Mouse (Mus musculus): ENCODE measurements around the gene Slc41a1. TPM values are rescaled to one million over a fixed set of nuclear protein-coding genes. Genes with fewer than 3 reads are reported as not detected.

Slc41a1 gene
- polyA plus RNA-seq (2015; fragmentation: Nextera tagmentation; extraction: Ambion mirVana): 9.3 and 10.1 TPM in 2 replicates

DNA sequence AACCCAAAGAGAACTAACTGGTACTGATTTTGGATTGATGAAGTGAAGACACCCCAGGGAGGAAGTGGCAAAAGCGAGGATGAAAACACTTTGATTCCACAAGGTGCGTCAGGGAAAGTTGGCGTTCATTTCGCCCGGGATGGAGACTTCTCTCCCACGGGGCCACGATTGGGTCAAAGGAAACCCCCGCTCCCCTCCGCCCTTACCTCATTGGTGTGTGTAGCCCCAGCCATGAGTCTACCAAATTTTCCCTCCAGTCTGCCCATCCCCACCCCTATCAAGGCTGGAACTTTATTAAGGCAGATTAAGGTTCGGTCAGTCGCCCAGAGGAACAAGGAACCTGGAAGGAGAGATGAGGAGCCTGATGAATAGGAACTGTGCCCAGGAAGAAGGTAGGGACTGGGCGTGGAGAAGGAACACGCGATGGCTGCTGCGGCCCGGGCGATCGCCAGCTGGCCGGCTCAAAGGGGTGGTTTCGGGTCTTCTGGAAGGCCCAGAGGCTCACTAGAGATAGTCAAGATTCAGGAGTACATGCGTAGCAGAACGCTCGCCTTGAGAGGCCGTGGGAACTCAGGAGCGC lies at the start of gene Slc41a1:
Slc41a1 (plus strand) TSS at position 287 of the 580 bp plus-strand sequence.
- H3K4me3 ChIP-seq: peak within 1 kb of the TSS; percentile 85
- H3K27ac ChIP-seq (replicated peaks): peak within 1 kb of the TSS; percentile 82
- H3K9ac ChIP-seq: peak within 1 kb of the TSS; percentile 92
- H3K9me3 ChIP-seq: no peaks in the 10 kb centered on the region
- peaks cover 32% of the 10 kb centered on the region for H3K4me1 ChIP-seq
- H3K4me2 ChIP-seq: peak within 1 kb of the TSS; percentile 81
- H3K27me3 ChIP-seq (replicated peaks): no peaks in the 10 kb centered on the region
- H3K36me3 ChIP-seq: peaks cover 22% of the 10 kb centered on the region
- 1% methylated on average over 23 of the region's 25 CpGs for WGBS
- no peak for ATAC-seq (ENCODE audit: extremely low read depth, insufficient number of reproducible peaks, low FRiP score, low TSS enrichment)

DNA sequence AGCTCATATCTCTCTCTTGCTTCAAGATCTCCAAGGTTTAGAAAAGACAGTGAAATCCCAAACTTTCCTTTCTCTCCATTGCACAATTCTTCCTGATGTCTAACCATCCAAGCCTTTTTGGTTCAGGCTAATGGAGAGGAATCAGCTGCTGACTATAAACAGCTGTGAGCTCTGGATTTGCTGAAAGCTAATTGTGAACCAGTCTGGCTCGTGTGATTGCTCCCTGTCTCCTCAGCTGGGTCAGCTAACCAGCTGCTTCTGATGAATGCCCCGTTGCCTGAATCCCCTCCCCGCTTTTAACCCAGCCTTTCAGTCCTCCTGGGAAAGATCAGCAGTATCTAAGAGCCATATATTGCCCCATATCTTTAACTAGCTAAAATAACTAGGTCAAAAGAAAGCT lies 32.7 kb upstream of the Slc41a1 start:
- ATAC-seq (ENCODE audit: extremely low read depth, insufficient number of reproducible peaks, low FRiP score, low TSS enrichment): no peak

DNA sequence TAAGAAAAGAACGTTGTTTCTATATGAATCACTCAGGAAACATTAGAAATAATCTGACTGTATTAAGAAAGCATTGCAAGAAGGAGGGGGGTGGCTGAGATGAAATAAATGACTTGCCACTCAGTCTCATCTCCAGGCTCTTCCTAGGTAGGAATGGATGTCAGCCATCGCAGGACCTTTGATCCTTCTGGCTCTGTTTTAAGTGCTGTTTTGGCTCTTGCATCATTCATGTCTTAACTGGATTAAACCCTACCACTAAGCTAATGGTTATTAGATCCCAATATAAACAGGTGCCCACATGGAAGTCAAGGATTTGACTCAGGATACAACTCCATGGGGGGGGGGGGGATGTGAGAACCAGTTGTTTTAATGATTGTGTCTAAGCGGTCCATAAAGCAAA lies 32.1 kb upstream of the Slc41a1 start:
- no peak overlapping the region for H3K4me3 ChIP-seq
- WGBS: 85% methylated on average over 3 of the region's 3 CpGs
- H3K9me3 ChIP-seq: no peaks in the 10 kb centered on the region
- H3K4me1 ChIP-seq: peaks cover 8% of the 10 kb centered on the region; the same call in 1 of the 2 replicates
- ATAC-seq (ENCODE audit: extremely low read depth, insufficient number of reproducible peaks, low FRiP score, low TSS enrichment): no peak
- no peak overlapping the region for H3K9ac ChIP-seq
- H3K4me2 ChIP-seq: no peak overlapping the region
- peaks cover 17% of the 10 kb centered on the region; the same call in 1 of the 2 replicates for H3K27me3 ChIP-seq (replicated peaks)
- H3K36me3 ChIP-seq: no peaks in the 10 kb centered on the region
- H3K27ac ChIP-seq (replicated peaks): no peak overlapping the region

More for the DNA sequence above, 32.7 kb upstream of the Slc41a1 start:
- Histone ChIP-seq H3K27me3 (replicated peaks) (peaks cover 17% of the 10 kb centered on the region; the same call in 1 of the 2 replicates), H3K9me3 (no peaks in the 10 kb centered on the region), H3K27ac (replicated peaks) (no peak overlapping the region), H3K4me1 (peaks cover 8% of the 10 kb centered on the region; the same call in 1 of the 2 replicates), H3K36me3 (no peaks in the 10 kb centered on the region), H3K4me2 (no peak overlapping the region), H3K9ac (no peak overlapping the region), H3K4me3 (no peak overlapping the region)
- WGBS: 37% methylated on average over 3 of the region's 3 CpGs

DNA sequence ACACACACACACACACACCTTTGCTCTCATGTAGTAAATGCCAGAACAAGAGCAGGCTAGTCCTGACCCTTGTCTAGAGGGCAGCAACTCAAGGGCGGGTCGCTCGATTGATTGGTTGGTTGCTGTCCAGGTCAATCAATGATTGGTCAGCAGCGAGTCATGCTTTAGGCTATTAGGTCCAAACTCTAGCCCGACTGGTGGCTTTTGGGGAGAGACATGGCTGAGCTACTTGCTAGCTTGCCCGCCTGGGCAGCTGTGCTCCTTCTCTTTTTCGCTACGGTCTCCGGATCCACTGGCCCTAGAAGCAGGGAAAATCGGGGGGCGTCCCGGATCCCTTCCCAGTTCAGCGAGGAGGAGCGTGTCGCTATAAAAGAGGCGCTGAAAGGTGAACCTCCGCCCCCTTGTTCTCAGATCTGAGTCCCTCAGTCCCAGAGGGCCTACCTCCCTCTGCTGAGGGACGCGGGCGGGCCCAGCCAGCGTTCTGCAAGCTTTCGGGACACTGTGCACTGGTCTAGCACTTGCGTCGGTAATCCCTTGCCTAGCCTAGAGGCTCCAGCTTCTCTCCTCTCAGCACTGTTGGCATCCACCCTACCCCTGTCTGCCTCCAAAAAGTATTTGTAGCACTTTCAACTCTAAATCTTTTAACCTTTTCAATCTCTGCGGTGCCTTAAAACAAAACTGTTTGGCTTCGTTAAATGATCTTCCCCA lies 29.9 kb upstream of the Slc41a1 start, which contains the start of gene Pm20d1:
Pm20d1 (plus strand) TSS at position 180 of the 708 bp plus-strand sequence.
- peak; percentile 66; the same call in 1 of the 2 replicates for ATAC-seq (ENCODE audit: extremely low read depth, insufficient number of reproducible peaks, low FRiP score, low TSS enrichment)
- Histone ChIP-seq H3K27ac (replicated peaks) (peak within 1 kb of the TSS; percentile 25; the same call in 1 of the 2 replicates), H3K36me3 (no peaks in the 10 kb centered on the region), H3K4me3 (peak within 1 kb of the TSS; percentile 49), H3K9me3 (no peaks in the 10 kb centered on the region), H3K4me2 (peak within 1 kb of the TSS; percentile 69), H3K9ac (peak within 1 kb of the TSS; percentile 76), H3K27me3 (replicated peaks) (peaks cover 17% of the 10 kb centered on the region; the same call in 1 of the 2 replicates), H3K4me1 (peaks cover 8% of the 10 kb centered on the region; the same call in 1 of the 2 replicates)
- WGBS: 6% methylated on average over 26 of the region's 26 CpGs

DNA sequence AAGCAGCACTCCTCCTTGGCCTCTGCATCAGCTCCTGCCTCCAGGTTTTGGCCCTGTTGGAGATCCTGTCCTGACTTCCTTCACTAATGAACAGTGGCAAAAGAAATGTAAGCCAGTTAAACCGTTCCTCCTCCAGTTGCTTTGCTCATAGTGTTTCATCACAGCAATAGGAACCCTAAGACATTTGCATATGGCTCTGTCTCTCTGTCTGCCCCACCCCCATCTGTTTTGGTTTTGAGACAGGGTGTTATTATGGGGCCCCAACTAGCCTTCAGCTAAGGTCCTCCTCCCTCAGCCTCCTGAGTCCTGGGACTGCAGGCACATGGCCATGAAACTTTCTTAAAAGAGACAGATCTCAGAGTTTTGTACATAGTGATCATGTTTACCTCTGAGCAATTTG lies 27.3 kb upstream of the Slc41a1 start:
- H3K27ac ChIP-seq (replicated peaks): no peak overlapping the region
- H3K36me3 ChIP-seq: no peaks in the 10 kb centered on the region
- peaks cover 8% of the 10 kb centered on the region; the same call in 1 of the 2 replicates for H3K4me1 ChIP-seq
- WGBS: 50% methylated on average over 1 of the region's 1 CpGs
- H3K27me3 ChIP-seq (replicated peaks): peaks cover 17% of the 10 kb centered on the region; the same call in 1 of the 2 replicates
- no peaks in the 10 kb centered on the region for H3K9me3 ChIP-seq
- no peak overlapping the region for H3K4me2 ChIP-seq
- H3K9ac ChIP-seq: no peak overlapping the region
- ATAC-seq (ENCODE audit: extremely low read depth, insufficient number of reproducible peaks, low FRiP score, low TSS enrichment): no peak
- no peak overlapping the region for H3K4me3 ChIP-seq

DNA sequence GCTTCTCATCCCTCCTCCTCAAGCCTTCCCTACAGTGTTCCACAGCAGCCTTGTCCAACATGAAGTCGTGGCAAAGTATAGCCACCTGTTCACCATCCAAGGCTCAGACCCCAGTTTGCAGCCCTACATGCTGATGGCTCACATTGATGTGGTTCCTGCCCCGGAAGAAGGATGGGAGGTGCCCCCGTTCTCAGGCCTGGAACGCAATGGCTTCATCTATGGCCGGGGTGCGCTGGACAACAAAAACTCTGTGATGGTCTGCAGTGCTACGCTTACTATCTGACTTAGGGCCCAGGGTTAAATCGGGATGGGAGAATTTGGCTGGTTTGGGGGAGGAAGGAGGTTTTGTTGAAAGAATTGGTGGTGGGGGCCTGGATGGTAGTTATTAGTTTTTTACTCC lies 26.2 kb upstream of the Slc41a1 start:
- no peak overlapping the region for H3K4me3 ChIP-seq
- H3K9ac ChIP-seq: no peak overlapping the region
- WGBS: 87% methylated on average over 8 of the region's 8 CpGs
- no peaks in the 10 kb centered on the region for H3K36me3 ChIP-seq
- peaks cover 8% of the 10 kb centered on the region; the same call in 1 of the 2 replicates for H3K4me1 ChIP-seq
- no peak for ATAC-seq (ENCODE audit: extremely low read depth, insufficient number of reproducible peaks, low FRiP score, low TSS enrichment)
- no peak overlapping the region for H3K27ac ChIP-seq (replicated peaks)
- H3K27me3 ChIP-seq (replicated peaks): peaks cover 11% of the 10 kb centered on the region; the same call in 1 of the 2 replicates
- H3K9me3 ChIP-seq: no peaks in the 10 kb centered on the region
- no peak overlapping the region for H3K4me2 ChIP-seq

DNA sequence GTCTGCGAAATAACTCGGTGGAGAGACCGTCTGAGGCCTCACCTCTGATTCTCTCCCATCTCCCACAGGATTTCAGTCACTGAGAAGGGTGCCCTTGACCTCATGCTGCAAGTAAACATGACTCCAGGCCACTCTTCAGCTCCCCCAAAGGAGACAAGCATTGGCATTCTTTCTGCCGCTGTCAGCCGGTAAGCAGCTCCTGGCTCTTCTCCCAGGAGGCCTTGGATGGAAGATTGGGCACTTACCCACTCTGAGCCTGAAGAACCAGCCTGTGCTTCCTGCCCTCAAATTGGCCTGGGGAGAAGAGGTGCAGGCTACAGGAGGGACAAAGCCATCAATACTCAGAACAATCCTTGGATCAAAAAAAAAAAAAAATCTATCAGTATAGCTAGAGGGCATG lies 24.6 kb upstream of the Slc41a1 start:
- Histone ChIP-seq H3K4me2 (no peak overlapping the region), H3K9ac (no peak overlapping the region), H3K27me3 (replicated peaks) (peaks cover 11% of the 10 kb centered on the region; the same call in 1 of the 2 replicates), H3K27ac (replicated peaks) (no peak overlapping the region), H3K4me1 (peaks cover 4% of the 10 kb centered on the region; the same call in 1 of the 2 replicates), H3K9me3 (no peaks in the 10 kb centered on the region), H3K4me3 (no peak overlapping the region), H3K36me3 (no peaks in the 10 kb centered on the region)
- no peak for ATAC-seq (ENCODE audit: extremely low read depth, insufficient number of reproducible peaks, low FRiP score, low TSS enrichment)
- 71% methylated on average over 5 of the region's 5 CpGs for WGBS

DNA sequence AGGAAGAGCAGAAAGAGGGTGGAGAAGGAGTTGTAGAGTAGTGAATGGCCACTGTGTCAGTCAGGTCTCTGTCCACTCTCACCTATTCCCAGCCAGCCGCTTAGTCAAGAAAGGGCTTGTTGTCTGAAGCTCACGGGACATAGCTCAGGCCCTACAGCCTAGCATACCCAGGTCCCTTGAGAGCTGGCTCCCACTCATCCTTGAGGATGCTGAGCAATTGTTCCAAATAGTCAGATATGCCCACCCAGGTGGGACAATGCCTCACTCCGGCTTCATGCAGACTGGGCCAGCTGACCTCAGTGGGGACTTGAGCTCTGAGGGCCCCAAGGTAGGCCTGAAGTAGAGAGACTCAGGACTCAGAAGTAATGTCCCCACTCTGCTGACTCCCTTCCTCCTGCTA lies 23.1 kb upstream of the Slc41a1 start:
- no peak overlapping the region for H3K27ac ChIP-seq (replicated peaks)
- 87% methylated on average over 3 of the region's 3 CpGs for WGBS
- no peak for ATAC-seq (ENCODE audit: extremely low read depth, insufficient number of reproducible peaks, low FRiP score, low TSS enrichment)
- H3K9ac ChIP-seq: no peak overlapping the region
- no peaks in the 10 kb centered on the region for H3K36me3 ChIP-seq
- no peak overlapping the region for H3K4me3 ChIP-seq
- no peaks in the 10 kb centered on the region for H3K4me1 ChIP-seq
- H3K9me3 ChIP-seq: no peaks in the 10 kb centered on the region
- H3K27me3 ChIP-seq (replicated peaks): no peaks in the 10 kb centered on the region
- H3K4me2 ChIP-seq: no peak overlapping the region

DNA sequence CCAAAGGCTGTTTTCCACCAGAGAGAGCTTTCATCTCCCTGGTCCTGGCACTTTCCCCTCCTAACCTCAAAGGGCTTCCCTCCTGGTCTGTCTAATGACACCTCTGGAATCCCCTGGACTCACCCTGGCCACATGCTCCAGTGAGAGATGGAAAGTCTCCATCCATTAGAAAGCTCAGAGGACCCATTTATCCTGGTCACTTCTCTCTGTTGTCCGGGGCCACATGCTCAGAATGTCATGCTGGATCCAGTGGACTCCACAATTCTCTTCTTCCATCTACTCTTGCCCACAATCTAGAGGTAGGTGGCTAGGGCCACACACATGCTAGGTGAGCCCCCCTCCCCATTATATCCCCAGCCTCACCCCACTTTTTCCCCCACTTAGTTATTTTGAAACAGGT lies 18.3 kb upstream of the Slc41a1 start:
- WGBS: 68% methylated on average over 1 of the region's 1 CpGs
- H3K4me2 ChIP-seq: no peak overlapping the region
- ATAC-seq (ENCODE audit: extremely low read depth, insufficient number of reproducible peaks, low FRiP score, low TSS enrichment): no peak

DNA sequence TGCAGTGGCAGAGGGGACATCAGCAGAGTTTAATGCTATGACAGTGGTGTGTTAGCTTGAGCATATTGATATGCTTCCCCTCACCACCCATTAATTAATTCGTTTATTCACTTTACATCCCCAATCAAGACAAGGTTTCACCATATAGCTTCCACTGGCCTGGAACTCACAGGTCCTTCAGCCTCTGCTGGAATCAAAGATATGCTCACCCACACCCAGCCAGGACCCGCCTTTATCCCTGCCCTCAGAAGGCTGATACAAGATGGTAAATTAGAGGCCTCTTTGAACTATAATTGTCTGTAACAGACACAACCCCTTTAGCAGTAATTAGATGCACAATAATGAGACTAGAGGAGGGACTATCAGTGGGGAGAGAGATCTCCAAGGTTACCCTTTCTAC lies 17.6 kb upstream of the Slc41a1 start:
- Histone ChIP-seq H3K4me3 (no peak overlapping the region), H3K9me3 (no peaks in the 10 kb centered on the region), H3K27me3 (replicated peaks) (0 out of 2 replicates have a peak, but pooled peaks cover 4% of the 10 kb centered on the region), H3K4me1 (peaks cover 6% of the 10 kb centered on the region; the same call in 1 of the 2 replicates), H3K36me3 (no peaks in the 10 kb centered on the region), H3K27ac (replicated peaks) (no peak overlapping the region), H3K9ac (no peak overlapping the region), H3K4me2 (no peak overlapping the region)
- ATAC-seq (ENCODE audit: extremely low read depth, insufficient number of reproducible peaks, low FRiP score, low TSS enrichment): no peak
- 60% methylated on average over 2 of the region's 2 CpGs for WGBS

More for the DNA sequence above, 18.3 kb upstream of the Slc41a1 start:
- 0 out of 2 replicates have a peak, but pooled peaks cover 4% of the 10 kb centered on the region for H3K27me3 ChIP-seq (replicated peaks)
- no peak overlapping the region for H3K9ac ChIP-seq
- no peaks in the 10 kb centered on the region for H3K36me3 ChIP-seq
- no peak overlapping the region for H3K27ac ChIP-seq (replicated peaks)
- no peak overlapping the region for H3K4me3 ChIP-seq
- peaks cover 6% of the 10 kb centered on the region; the same call in 1 of the 2 replicates for H3K4me1 ChIP-seq
- H3K9me3 ChIP-seq: no peaks in the 10 kb centered on the region

DNA sequence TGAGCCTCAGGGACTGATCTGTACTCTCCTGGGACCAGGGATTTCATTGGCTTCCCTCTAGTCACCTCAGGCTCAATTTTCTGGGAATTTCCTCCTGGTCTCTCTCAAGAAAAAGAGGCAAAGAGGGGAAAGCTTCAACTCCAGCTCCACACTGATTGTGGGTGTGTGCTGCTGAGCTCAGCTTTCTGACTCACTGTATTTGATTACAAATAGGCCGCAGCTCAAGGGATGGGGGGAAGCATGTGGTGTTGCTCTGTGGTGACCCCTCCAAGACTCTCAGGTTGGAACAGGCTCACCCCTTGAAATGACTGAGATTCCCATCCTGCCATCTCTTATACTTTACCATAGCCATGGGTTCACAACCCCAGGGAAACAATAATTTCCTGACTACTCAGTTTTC lies 15.9 kb upstream of the Slc41a1 start:
- no peaks in the 10 kb centered on the region for H3K9me3 ChIP-seq

More for the DNA sequence above, 15.9 kb upstream of the Slc41a1 start:
- 83% methylated on average over 1 of the region's 1 CpGs for WGBS
- ATAC-seq (ENCODE audit: extremely low read depth, insufficient number of reproducible peaks, low FRiP score, low TSS enrichment): no peak
- no peak overlapping the region for H3K27ac ChIP-seq (replicated peaks)
- no peaks in the 10 kb centered on the region for H3K36me3 ChIP-seq
- H3K4me2 ChIP-seq: no peak overlapping the region
- H3K27me3 ChIP-seq (replicated peaks): 0 out of 2 replicates have a peak, but pooled peaks cover 4% of the 10 kb centered on the region
- no peak overlapping the region for H3K4me3 ChIP-seq
- H3K9ac ChIP-seq: no peak overlapping the region
- H3K4me1 ChIP-seq: peaks cover 6% of the 10 kb centered on the region; the same call in 1 of the 2 replicates
